Mouse (Mus musculus): Measurements from ENCODE around the gene Olfm4.

GRCm38 (mm10) chr14:79983781-79984180 lies at the start of gene Olfm4:
- TF ChIP-seq CHD2 (IDR thresholded peaks at IDR 0.05; ENCODE audit: low read depth, low read length), result no peak
- no peak for TF ChIP-seq MAFK (IDR thresholded peaks at IDR 0.05; ENCODE audit: insufficient read depth, low read depth, low read length)
